11 mouse cellular contexts compared by ENCODE assay signal in genomic region chr12:90027023-90027422, GRCm38 (mm10).
DNase-seq lines count a peak whose midpoint lies in the region; ATAC-seq and TF ChIP-seq lines count a peak whose summit lies in the region.
"Had no signal": no experiment of that assay in that cellular context is flagged by ENCODE, and none has a peak within 500 bp of the region (broad histone marks: within the 10 kb centered on the region; RNA-seq: fewer than 3 reads in every experiment).

No protein-coding gene starts in this region.

- H3K27me3 ChIP-seq in hindbrain, embryonic 11.5 days (ENCODE audit: control insufficient read depth, insufficient read depth, low read length) = no peaks in the 10 kb centered on the region
- H3K27me3 ChIP-seq in hindbrain, embryonic 12.5 days = no peaks in the 10 kb centered on the region
- H3K27me3 ChIP-seq in cerebellum, adult 2 months (ENCODE audit: control insufficient read depth, insufficient read depth, low read length) = no peaks in the 10 kb centered on the region
- H3K27me3 ChIP-seq: limb, embryonic 12.5 days had no signal

- H3K4me3 ChIP-seq in hindbrain, embryonic 11.5 days (ENCODE audit: low read depth, low read length) = no peak overlapping the region
- H3K4me3 ChIP-seq in hindbrain, embryonic 12.5 days = no peak overlapping the region
- no peak overlapping the region for H3K4me3 ChIP-seq in cerebellum, adult 2 months (replicated peaks; ENCODE audit: insufficient read depth, low read depth, low read length)
- H3K4me3 ChIP-seq: erythroblast, embryonic 14.5 days; limb, embryonic 12.5 days had no signal

- H3K36me3 ChIP-seq in hindbrain, embryonic 11.5 days (ENCODE audit: control insufficient read depth, insufficient read depth, low read length) = no peaks in the 10 kb centered on the region
- no peaks in the 10 kb centered on the region for H3K36me3 ChIP-seq in hindbrain, embryonic 12.5 days
- H3K36me3 ChIP-seq: limb, embryonic 12.5 days had no signal

- H3K9me3 ChIP-seq in hindbrain, embryonic 11.5 days (ENCODE audit: control insufficient read depth, low read length) = no peaks in the 10 kb centered on the region
- H3K9me3 ChIP-seq in hindbrain, embryonic 12.5 days (replicated peaks) = no peaks in the 10 kb centered on the region
- H3K9me3 ChIP-seq: limb, embryonic 12.5 days had no signal

- peak; percentile 5 for DNase-seq in hindbrain, embryonic 11.5 days (ENCODE audit: low spot score)
- DNase-seq in adrenal gland, postnatal 25 days = peak; percentile 1
- DNase-seq in cerebellum, adult 2 months = peak; percentile 30 to 62
- DNase-seq in gastrocnemius, postnatal 14 days = peak; percentile 11
- no peak for DNase-seq in thymus, postnatal 36 days
- DNase-seq in T-cell, adult 2 months (ENCODE audit: low spot score) = no peak
- no peak for DNase-seq in kidney, adult 9 months
- DNase-seq: kidney, postnatal 25 days had no signal

- 61% methylated on average over 3 of the region's 3 CpGs for WGBS in hindbrain, embryonic 11.5 days
- WGBS in hindbrain, embryonic 12.5 days = 53% methylated on average over 3 of the region's 3 CpGs
- 29% methylated on average over 3 of the region's 3 CpGs for WGBS in cerebellum, adult 2 months

- ATAC-seq in hindbrain, embryonic 11.5 days (ENCODE audit: low FRiP score) = peak; percentile 53; the same call in 1 of the 2 replicates
- no peak for ATAC-seq in hindbrain, embryonic 12.5 days (ENCODE audit: low FRiP score)

- intact Hi-C loops in gastrocnemius, postnatal 14 days (cut with DNase I; ENCODE audit: low total_unique reads) = no loop called here

- no peak overlapping the region for H3K9ac ChIP-seq in hindbrain, embryonic 11.5 days (ENCODE audit: low read depth, low read length)
- H3K9ac ChIP-seq in hindbrain, embryonic 12.5 days = no peak overlapping the region
- H3K9ac ChIP-seq: limb, embryonic 12.5 days had no signal

- TF ChIP-seq POLR2A in cerebellum, adult 2 months (IDR thresholded peaks at IDR 0.05; ENCODE audit: borderline replicate concordance, insufficient read depth, low read length) = no peak

- no peak overlapping the region for H3K27ac ChIP-seq in hindbrain, embryonic 11.5 days (ENCODE audit: low read depth, low read length)
- no peak overlapping the region for H3K27ac ChIP-seq in hindbrain, embryonic 12.5 days
- H3K27ac ChIP-seq in cerebellum, adult 2 months (ENCODE audit: insufficient read depth, low read length) = no peak overlapping the region
- H3K27ac ChIP-seq: limb, embryonic 12.5 days had no signal

- no peak overlapping the region for H3K4me2 ChIP-seq in hindbrain, embryonic 11.5 days (replicated peaks; ENCODE audit: low read depth, low read length)
- H3K4me2 ChIP-seq in hindbrain, embryonic 12.5 days (replicated peaks) = no peak overlapping the region
- H3K4me2 ChIP-seq: limb, embryonic 12.5 days had no signal

- no peaks in the 10 kb centered on the region for H3K4me1 ChIP-seq in hindbrain, embryonic 11.5 days (replicated peaks; ENCODE audit: control insufficient read depth, insufficient read depth, low read length)
- H3K4me1 ChIP-seq in hindbrain, embryonic 12.5 days = no peaks in the 10 kb centered on the region
- H3K4me1 ChIP-seq in cerebellum, adult 2 months (ENCODE audit: control insufficient read depth, insufficient read depth, low read length) = peaks cover 5% of the 10 kb centered on the region

- TF ChIP-seq CTCF in cerebellum, adult 2 months (IDR thresholded peaks at IDR 0.05; ENCODE audit: borderline replicate concordance, insufficient read depth, low read depth, low read length) = no peak

Comparison
In these comparisons a context has a peak if more than half of its experiments do, and no peak if none do; other contexts are left out.
1. DNase-seq: peak in hindbrain, embryonic 11.5 days (single experiment), adrenal gland, postnatal 25 days (single experiment), cerebellum, adult 2 months (2 of 2) and gastrocnemius, postnatal 14 days (single experiment); none in thymus, postnatal 36 days (0 of 2), T-cell, adult 2 months (single experiment) and kidney, adult 9 months (single experiment).